Mouse (Mus musculus) retina, postnatal 1 day (tissue): ENCODE data around the gene Olfr1459.

ENCODE experiments used
- DNase-seq: peaks from one replicate; pipeline ENCODE4 v3.0.0-alpha.2; 2012

The Olfr1459 gene

DNA sequence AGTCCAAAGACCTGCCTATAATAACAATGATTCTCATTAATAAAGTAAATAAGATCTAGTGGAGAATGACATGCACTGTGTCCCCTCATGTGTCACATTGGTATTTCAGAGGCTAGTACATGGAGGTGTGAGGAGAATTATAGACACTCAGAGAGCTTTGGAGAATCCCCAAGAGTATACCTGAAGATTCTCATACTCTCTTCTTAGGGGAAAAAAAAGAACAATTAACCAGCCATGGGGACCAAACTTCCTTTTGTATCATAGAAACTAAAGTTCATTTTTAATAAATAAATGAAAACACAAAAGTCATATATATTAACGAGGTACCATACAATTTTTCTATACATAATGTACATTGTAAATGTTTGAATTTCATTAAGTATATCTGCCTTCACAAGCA, at the start of gene Olfr1459:
Olfr1459 (minus strand) TSS at position 101 of the 400 bp plus-strand sequence.
- no peak for DNase-seq

DNA sequence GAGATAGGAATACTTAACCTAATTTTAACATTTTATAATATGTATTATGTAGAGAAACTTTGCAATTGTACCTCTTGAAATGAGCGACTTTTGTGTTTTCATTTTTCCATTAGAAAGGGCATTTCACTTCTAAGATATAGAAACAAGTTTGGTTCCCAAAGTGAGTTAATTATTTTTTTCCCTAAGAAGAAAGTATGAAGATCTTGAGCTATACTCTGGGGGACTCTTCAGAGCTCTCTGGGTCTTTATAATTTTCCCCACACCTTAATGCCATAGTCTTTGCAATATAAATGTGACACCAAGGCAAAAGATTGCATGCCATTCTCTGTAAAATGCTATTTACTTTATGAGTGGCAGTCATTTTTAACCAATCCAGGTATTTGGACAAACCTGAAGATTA, 36.1 kb upstream of the Olfr1459 start, which contains the start of gene Olfr1462:
Olfr1462 (plus strand) TSS at position 301 of the 400 bp plus-strand sequence.
- no peak for DNase-seq

DNA sequence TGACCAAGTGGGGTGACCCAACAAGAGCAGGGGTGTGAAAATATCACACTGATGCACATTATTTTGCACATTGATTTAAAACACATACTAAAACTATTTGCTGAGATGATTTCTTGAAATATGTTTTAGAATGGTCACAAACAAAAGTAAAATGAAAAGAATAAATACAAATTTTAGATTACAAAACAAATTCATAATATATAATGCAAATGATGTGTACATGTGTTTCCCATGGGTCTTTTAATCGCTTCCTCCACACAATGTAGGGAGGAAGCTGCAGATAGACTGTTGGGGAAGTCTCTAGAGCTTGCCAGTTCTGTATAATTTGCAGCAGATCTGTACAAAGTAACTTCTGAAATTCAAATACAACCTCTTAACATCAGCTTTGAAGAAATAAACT, 13.4 kb upstream of the Olfr1459 start, which contains the start of gene Olfr1461:
Olfr1461 (plus strand) TSS at position 301 of the 400 bp plus-strand sequence.
- DNase-seq, result no peak

DNA sequence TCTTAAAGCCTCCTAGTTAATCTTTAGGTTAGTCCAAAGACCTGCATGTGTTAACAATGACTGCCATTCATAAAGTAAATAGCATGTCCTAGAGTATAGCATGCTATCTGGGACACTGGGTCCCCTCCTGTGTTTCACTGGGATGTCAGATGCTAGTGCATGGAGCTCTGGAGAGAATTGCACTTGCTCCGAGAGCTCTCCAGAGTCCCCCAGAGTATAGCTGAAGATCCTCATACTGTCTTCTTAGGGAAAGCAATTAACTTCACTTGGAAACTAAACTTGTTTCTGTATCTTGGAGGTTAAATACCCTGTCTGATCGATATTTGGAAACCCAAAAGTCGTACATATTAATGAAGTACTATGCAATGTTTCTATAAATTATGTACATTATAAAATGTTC, 42.7 kb downstream of the Olfr1459 start, which contains the start of gene Olfr1458:
Olfr1458 (minus strand) TSS at position 101 of the 400 bp plus-strand sequence.
- no peak for DNase-seq

DNA sequence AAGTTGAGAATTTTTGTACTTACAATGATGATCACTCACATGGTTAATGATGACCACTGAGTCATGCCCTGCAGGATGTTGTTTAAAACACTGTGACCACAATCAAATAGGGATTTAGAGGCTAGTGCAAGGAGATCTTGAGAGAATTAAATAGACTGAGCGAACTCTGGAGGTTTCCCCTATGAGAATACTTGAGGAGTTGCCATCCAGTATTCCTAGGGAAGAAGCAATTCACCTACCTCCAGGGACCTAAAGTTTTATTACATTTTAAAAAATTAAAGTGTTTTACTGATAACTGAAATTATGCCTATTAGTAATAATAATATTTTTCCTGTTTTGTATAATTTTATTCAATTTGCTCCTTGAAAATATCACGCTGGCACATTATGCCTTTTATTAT, 51.6 kb downstream of the Olfr1459 start, which contains the start of gene Olfr1457:
Olfr1457 (minus strand) TSS at position 101 of the 400 bp plus-strand sequence.
- DNase-seq, result no peak

DNA sequence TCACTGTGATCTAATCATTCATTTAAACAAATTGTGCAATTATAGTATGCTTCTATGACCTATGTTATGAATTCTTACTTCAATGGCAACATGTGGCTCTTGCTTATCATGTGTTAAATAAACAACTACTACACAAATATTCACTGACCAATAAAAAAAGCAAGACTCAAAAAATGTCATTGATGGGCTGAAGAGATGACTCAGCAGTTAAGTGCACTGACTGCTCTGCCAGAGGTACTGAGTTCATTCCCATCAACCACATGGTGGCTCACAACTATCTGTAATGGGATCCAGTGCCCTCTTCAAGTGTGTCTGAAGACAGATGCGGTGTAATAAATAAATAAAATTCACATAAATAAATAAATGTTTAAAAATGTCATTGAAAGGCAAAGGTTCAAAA, 55.4 kb downstream of the Olfr1459 start:
- no peak for DNase-seq
